Mouse (Mus musculus) embryo, embryonic 9.5 days (tissue): ENCODE data around the gene Rictor.

ENCODE experiments used
- DNase-seq: peaks from one replicate; pipeline ENCODE4 v3.0.0-alpha.2; 2017; ENCODE audit errors: extremely low spot score

The Rictor gene

DNA sequence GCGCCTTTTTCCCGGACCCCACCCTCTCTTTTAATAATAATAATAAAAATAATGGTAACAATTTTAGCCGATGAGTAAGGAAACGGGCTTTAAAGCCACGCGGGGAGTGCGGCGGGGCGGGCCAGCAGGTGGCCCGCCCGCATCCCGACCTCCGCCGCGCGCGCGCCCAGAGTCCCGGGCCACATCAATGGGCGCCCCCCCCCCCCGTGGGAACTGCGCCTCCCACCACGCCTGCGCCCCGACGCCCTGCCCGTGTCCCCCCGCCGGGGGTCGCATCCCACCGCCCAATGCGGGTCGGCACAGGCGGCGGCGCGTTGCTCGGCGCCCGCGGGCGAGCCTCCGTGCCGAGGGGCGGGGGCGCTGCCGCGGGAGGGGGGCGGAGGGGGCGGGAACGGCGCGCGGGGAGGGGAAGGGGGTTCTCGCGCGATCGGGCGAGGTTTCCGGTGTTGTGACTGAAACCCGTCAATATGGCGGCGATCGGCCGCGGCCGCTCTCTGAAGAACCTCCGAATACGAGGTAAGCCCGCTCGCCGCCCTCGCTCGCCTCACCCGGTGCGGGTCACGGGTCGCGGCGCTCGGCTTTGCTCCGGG lies at the start of gene Rictor:
TSS of gene Rictor (plus strand) at position 444 of the 590 bp plus-strand sequence.
- peak; percentile 92 for DNase-seq

DNA sequence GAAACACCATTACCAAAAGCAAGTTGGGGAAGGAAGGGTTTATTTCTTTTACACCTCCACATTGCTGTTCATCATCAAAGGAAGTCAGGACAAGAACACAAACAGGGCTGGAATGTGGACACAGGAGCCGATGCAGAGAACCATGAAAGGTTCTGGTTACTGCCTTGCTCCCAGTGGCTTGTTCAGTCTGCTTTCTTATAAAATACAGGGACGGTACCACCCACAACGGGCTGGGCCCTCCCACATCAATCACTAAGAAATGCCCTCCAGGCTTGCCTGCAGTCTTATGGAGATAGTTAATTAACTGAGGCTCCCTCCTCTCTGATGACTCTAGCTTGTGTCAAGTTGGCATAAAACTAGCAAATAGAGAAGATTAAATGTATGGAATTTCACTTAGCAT lies 46.2 kb upstream of the Rictor start:
- no peak for DNase-seq

DNA sequence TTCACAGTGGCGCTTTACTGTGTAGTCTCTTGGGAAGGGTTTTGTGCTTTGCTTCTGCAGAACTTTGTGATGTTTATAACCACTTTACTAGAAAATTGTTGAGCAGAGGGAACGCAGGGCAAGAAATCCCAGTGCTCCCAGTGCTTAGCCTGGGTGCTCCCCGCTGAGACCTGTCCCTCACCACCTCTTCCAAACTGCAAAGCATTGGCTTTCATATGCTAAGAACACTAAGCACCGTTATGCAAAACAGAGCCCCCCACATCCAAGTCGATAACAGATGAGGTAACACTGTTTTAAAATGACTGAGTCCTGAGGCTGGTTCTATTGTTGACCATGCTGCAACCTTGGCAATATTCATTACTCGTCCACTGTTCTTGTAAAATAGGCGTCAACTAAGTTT lies 44.2 kb upstream of the Rictor start:
- no peak for DNase-seq

DNA sequence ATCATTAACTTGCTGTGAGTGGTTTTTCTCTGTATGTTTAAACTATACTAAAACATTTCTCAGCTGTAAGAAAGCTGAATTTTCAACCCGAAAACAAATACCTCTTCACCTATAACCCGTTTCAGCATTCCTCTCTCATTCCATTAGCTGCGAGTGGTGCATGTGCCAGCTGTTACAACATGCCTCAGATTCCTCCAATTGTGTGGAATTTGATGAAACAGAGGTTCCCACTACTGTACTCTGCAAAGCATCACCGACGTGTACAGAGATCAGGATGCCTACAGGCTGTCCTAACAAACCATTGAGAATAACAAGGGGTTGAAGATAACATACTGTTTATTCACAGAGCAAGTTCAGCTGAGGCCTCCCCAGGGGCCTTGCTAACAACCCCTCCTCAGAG lies 42.1 kb upstream of the Rictor start:
- DNase-seq: no peak

DNA sequence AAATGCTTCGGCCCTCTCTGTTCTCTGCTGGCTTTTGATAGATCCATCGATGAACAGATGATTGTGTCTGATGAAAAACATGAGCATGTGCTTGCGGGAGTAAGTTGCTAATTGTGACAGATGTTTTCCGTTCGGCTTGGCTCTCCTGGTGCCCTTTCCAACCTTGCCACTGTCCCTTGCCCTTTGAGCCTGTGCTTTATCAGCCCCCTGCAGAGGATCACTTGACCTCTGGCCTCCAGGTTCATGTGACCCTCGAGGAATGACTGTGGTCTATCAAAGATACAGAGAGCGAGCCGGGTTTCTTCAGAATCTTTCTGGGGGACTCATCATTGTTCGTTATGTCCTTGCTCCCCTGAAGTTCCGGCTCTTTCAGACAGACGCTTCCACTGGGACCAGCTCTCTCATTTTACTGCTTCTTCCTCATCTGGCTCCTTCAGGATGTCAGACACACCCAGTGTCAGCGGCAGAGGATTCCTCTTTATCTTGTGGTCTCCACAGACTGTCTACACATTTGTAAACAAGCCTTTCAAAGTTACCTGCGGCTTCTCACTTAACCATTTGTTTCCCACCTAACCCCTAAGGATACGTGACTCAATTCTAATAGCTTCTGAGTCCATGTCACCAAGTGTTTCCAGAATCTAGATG lies 39.3 kb upstream of the Rictor start:
- DNase-seq: peak; percentile 64

DNA sequence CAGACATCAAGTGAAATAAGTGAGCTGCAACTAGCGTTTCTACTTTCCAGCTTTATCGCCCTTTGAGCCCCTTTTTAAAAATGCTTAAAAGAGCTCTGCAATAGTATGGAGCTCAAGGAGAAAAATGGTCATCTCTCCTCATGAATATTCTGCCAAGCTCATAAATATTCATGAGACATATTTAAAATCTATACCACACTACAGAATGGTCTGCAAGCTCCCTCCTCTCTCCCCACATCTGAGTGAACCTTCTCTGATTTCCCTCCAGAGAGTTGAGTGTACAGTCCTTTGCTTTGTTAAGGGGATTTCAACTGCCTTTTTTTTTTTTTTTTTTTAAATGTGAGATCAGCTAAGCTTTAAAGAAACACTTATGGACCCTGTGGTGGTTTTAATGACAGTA lies 29.7 kb upstream of the Rictor start:
- DNase-seq: no peak

DNA sequence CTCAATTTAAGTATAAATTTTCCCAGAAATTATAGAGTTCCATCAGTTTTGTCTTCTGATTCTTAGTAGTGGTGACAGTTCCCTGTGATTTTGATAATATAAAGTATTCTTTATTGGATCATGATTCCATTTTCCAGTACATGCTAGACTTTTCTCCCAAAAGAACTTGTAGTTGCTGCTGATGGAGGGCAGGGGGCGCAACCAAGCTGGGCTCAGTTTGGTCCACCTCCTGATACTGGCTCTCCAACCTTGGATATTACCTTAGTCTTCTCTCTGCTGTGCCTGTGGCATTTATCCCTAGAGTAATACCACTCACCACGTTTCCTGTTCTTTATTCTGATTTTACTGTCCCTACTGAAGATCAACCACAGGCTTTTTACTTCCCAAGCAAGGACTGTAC lies 6.0 kb upstream of the Rictor start:
- DNase-seq: no peak

DNA sequence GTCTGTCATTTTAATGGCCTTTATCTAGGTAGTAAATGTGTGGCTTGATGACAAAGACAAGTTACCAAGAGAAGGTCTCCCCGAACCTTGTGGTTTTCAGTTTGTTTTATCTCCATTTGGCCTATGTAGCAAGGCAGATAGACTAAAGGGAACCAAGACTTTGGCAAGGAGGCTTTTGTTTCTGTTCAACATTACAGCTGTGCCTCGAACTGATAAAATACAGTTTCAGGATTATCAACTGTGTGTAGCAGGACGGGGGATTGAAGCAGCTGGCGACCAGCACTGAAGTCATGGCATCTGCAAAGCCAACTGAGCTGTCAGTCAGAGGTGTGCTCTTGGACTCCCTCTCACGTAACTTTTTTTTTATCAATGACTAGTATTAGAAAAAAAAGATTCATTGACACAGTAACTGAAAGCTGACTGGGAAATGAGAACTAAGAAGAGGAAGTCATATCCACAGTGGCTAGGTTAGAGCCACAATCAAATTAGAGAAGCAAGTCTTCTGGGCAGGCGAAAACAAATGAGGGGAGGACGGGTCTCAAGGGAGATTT lies 2.8 kb upstream of the Rictor start:
- DNase-seq: no peak

DNA sequence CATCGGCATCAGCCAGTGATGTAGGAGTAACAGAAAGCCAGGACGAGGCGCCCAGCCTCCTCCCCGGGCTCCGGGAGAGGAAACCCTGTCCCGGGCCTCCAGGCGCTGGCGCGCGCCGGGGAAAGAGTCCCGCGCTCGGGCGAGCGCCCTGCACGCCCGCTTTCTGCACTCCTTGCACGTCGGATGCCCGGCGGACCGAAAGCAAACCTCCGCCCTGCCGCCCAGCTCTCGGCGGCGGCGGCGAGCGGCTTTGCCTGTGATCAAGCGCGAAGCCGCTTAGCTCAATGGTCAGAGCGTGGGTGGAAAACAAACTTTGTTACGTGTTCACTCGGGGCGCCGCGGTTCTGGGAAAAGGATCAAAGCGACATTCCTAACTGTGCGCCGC lies 636 bp upstream of the Rictor start:
- peak; percentile 78 for DNase-seq

DNA sequence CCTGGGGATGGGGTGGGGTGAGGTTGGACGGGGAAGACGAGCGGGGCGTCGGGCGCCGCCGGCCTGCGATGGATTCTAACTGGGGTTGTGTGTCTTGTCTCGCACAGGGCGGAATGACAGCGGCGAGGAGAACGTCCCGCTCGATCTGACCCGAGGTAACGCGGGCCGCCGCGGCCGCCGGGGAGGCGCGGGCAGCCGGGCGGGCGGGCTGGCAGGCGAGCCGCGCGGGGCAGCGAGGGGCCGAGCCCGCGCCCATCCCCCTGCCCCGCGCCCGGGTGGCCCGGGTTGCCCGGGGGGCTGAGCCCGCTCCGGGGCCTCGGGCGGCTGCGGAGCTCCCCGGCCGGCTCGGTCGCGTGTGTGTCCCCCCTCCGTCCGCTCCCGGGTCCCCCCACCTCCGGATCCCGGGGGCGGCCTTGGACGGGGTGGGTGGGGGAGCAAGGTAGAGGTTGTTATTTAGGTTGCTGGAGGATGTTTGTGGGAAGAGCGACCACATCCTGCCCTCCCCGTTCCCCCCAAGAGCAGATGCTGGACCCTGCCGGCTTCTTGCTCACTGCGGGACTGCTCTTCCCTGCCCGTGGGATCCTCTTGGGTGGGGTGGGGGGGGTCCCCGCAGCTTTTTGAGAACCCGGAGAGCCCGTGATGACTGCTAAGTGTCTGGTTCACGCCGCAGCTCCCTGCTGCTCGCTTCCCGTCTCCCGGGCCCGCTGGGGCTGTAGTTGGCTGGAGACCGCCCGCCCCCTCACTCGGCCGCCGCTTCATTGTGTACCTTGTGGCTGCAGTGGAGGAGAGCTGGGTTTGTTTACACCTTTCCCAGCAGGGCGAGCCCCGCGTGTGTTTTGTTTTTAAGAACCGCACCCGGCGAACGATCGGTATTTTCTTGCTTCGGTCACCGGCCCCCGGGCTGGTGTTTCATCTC lies 605 bp downstream of the Rictor start:
- DNase-seq: peak; percentile 65

DNA sequence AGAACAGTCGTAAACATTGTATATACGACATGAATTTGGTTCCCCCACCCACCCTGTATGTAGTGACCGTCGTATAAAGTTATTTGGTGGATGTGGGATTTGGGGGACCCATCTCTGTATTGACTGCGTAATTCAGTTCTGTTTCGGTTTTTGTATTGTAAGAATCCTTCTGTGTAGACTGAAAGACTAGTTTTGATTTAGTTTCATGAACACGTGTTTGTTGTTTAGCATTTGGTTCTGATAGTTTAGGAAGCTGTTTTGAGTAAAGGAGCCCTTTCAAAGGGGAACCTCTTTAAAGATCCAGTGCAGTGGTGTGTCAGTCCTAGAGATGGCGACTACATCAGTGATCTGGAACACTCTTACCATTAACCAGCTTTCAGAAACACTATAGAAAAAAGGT lies 1.4 kb downstream of the Rictor start:
- DNase-seq: no peak

DNA sequence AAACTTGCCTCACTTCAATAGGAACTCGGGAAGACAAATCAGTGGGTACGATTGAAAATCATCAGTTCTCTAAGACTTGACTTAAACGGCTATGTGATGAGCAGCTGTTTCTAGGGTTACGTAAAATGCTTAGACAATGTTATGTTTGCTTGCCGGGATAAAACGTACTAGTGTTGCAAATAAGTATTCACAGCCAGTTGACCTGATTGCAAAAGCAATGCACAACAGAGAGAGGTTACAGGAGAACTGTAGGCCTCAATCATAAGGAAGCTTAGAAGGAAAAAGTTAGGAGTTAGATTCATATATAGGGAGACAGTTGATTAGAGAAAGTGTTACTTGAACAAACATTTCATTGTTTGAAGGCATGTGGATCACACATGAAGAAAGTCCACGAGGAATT lies 2.2 kb downstream of the Rictor start:
- DNase-seq: no peak

DNA sequence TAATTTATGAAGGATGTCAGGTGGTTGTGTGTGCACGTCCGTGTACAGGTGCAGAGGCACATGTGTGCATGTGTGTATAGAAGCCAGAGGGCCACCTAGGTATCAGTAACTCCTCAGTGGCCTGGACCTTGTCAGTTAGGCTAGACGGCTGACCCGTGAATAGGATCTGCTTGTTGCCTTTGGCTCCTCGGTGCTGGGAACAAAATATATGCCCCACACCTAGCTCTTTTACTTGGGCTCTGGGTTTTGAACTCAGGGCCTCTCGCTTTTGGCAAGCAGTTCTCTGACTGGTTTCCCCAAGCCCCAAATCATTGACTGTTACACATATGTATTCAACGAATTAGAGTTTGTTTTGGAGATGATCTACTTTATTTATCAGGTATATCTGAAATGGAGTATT lies 3.0 kb downstream of the Rictor start:
- no peak for DNase-seq

DNA sequence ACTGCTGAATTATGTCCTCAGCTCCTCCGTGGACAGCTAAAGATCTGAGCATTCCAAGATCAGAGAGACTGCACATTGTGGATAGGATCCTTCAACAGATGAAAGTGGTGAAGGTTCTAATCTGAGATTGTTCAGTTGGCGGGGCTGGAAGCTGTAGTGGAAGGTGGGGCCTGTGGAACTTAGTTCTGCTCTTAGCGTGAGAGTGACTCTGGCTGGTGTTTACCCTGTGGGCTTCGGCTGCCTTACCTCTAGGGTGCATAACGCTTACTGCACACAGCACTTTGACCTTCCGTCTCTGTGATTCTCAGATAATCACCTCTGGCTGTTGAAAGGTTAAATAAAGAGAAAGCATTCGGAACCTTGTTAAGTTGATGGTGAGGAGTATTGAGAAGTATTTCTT lies 6.6 kb downstream of the Rictor start:
- no peak for DNase-seq

DNA sequence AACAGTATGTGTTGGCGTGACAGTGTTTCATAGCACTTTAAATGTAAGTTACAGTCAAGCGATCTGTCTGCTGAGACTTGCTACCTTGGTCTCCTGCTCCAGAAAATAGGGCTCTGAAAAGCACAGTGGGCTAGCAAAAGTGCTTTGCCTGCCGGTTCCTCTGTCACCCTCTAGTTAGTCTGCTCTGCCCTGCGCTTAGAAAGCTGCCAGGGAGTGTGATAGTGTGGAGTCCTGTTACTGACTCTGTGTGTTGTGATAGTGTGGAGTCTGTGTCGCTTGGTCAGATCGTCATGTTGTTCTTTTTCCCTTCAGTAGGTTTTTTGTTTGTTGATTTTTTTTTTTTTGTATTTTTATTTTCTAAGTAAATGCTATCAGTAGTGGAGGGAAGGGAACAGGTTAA lies 7.1 kb downstream of the Rictor start:
- no peak for DNase-seq

DNA sequence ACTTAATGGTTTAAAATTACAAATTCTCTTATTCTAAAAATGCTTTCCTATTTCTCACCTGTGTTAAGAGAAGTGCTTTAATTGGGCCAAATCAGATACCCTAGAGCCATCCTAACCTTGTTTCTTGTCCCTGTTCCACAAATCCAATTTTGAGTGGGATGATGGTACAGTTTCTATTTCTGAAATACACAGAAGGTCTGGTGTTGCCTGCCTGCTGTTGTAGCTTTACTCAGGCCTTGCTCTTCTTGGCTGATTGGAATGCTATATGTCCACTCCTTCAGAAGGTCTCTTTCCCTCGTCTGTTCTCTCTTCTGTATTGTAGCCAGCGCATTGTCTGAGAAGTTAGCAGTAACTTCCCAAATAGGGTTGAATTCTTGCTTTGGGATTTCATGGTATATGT lies 13.2 kb downstream of the Rictor start:
- no peak for DNase-seq

DNA sequence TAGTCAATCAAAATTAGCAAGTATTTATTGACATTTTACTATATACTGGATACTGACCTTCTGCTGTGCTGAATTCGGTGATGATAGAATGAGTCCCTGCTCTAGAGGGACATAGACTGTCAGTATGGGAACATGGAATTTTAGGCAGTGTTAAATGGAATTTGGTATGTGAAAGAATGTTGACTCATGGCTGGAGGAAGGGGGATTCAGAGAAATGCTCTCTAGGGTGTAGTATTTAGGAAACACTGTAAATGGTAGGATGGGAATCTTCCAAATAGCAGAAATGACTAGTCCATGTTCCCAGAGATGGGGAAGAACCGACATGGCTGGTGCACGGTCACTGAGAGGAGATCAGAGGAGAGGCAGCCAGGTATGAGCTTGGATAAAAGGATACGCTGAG lies 13.6 kb downstream of the Rictor start:
- no peak for DNase-seq

DNA sequence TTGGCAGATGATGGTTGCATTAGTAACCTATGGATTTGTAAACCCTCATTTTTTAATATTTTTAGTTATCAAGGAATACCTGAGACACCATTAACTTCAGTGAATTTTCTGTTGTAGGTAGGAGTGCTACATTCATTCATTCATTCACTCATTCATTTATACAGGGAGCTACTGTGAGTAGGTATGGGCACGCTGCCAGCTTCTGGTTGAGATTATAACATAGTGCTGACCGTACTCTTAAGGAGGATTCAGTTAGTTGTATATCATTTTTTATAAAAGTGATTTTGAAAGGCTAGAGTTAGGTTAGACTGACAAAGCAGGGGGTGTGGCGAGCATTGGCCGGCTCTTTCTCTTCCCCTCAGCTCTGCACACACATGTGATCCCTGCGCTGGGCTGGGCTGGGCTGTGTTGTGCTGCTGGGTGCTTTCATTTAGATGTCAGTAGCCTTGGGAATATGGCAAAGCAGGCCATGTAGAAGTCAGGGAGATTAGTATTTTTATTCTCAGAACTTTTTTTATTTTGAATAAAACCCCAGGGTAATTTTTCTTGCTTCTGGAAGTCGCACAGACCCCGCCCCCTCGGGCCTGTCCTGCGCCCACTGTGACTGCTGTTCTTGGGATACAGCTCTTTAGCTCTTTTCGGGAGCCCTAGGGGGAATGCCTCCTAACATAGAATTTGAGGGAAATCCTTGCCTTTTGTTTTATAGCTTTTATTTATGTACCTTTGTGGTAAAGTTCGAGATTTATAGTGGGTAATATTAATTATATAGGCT lies 14.4 kb downstream of the Rictor start:
- no peak for DNase-seq

DNA sequence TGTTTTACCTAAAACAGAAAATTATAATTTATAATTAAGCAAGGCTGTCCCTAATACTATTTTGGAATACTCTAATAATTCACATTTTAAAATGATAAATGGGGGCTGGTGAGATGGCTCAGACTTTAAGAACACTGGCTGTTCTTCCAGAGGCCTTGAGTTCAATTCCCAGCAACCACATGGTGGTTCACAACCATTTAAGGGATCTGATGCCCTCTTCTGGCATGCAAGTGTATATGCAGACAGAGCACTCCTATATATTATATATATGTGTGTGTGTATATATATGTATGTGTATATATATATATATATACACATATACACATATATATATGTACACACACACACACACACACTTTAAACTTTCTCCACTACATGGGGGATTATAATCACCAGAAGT lies 15.2 kb downstream of the Rictor start:
- no peak for DNase-seq

DNA sequence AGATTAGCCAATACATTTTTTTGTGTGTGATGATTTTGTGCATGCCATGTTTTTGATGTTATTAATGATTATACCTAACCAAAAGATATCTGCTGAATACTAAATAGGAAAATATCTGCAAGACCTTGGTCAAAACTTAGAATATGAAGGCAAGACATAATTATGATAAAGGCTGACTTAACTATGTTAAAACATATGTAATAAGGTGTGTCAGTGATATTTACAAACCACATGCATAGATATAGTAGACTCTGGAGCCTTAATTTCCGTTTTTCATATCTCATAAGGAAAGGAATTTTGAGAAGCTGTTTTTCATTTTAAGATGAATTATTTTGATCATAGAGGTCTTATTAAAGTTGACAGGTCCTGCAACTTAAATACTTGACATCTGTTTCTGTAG lies 16.3 kb downstream of the Rictor start:
- DNase-seq: no peak

DNA sequence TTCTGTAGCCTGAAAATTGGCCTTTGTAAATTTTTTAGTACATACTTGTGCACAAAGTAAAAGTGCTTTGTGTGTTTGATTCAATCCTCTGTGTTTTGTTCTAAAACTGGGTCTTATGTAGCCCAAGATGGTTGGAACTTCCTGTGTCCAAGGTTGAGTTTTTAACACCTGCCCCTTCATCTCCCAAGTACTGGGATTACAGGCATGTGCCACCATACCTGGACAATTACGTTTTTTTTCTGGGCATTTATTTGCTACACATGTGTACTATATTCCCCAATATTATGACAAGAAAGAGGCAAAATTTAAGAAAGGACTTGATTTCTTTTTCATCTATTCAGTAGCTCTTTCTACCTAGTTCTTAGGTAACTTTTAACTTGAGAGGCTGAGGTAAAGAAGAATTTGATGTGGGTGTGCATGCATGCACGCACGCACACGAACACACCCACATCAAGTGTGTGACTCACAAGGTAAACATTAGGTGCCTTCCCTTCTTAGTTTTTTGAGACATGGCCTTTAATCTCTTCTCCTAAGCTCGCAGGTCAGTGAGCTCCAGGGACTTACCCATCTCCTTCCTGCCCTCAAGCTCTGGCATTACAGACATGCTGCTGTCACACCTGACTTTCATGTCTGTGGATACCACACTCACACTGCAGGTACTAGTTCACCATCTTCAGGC lies 18.1 kb downstream of the Rictor start:
- DNase-seq: no peak
